Mouse (Mus musculus): Measurements from ENCODE around the gene Pdp2.

DNA sequence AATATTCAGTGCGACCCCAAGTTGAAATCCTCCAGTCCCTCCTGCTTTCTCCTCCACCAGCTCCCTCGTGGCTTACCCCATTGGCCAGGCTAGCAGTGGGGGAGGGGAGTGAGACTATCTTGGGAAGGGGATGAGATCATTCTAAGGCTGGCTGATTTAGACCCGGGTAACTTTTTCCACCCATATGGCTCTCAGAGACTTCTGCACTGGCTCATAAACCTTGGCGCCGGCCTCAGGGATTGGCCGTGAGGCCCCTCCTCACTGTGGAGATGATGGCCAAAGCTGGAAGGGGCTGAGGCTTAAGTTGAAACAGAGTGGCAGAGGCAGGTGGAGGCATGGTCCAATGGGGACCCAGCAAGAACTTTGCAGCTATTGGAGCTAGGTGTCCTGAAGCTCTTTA lies 15.1 kb downstream of the Pdp2 start:
- TF ChIP-seq POLR2A (IDR thresholded peaks at IDR 0.05; ENCODE audit: insufficient read length, low read depth), result no peak
- no peak for TF ChIP-seq CEBPB (IDR thresholded peaks at IDR 0.05; ENCODE audit: insufficient read depth, poor library complexity, severe bottlenecking)
- no peak for TF ChIP-seq POLR2AphosphoS2 (IDR thresholded peaks at IDR 0.05; ENCODE audit: insufficient read length, low read depth)
- no peak for TF ChIP-seq MAX (IDR thresholded peaks at IDR 0.05; ENCODE audit: low read depth)
- no peak for TF ChIP-seq MYOG (IDR thresholded peaks at IDR 0.05; ENCODE audit: control insufficient read depth in 1 of 3, insufficient read depth in 1 of 3, insufficient read length in 2 of 3, low read depth in 2 of 3)
- no peak for TF ChIP-seq E2F4 (IDR thresholded peaks at IDR 0.05; ENCODE audit: insufficient read depth)
